Mouse (Mus musculus) myocyte (in vitro differentiated cells): ENCODE measurements around the gene Rbm20.

Experiments
- E2F4 ChIP-seq: IDR thresholded peaks from one replicate; pipeline ENCODE4 v1.6.1; 2011; ENCODE audit warnings: mild to moderate bottlenecking, control low read depth, moderate library complexity; ENCODE audit not compliant: insufficient read depth
- MAX ChIP-seq: IDR thresholded peaks from one replicate; pipeline ENCODE4 v1.6.1; 2011; ENCODE audit warnings: low read depth, mild to moderate bottlenecking, control low read depth
- MYOD1 ChIP-seq, 3 experiments: IDR thresholded peaks; one replicate each; pipeline ENCODE4 v1.6.1; 2011; ENCODE audit warnings: control low read depth in 2 of 3, low read depth in 2 of 3, mild to moderate bottlenecking in 2 of 3, moderate library complexity in 1 of 3; ENCODE audit not compliant: insufficient read length in 2 of 3, control insufficient read depth in 1 of 3
- MYOG ChIP-seq, 3 experiments: IDR thresholded peaks; one replicate each; pipeline ENCODE4 v1.6.1; 2011; ENCODE audit warnings: control low read depth in 2 of 3, low read depth in 2 of 3, mild to moderate bottlenecking in 2 of 3; ENCODE audit not compliant: insufficient read length in 2 of 3, control insufficient read depth in 1 of 3, insufficient read depth in 1 of 3
- POLR2A ChIP-seq: IDR thresholded peaks from one replicate; pipeline ENCODE4 v1.6.1; 2011; ENCODE audit warnings: low read depth, mild to moderate bottlenecking, control low read depth, moderate library complexity; ENCODE audit not compliant: insufficient read length
- POLR2AphosphoS2 ChIP-seq: IDR thresholded peaks from one replicate; pipeline ENCODE4 v1.6.1; 2011; ENCODE audit warnings: low read depth, control low read depth; ENCODE audit not compliant: insufficient read length
- SRF ChIP-seq: IDR thresholded peaks from one replicate; pipeline ENCODE4 v1.6.1; 2011; ENCODE audit warnings: low read depth; ENCODE audit not compliant: control insufficient read depth, insufficient read length
- TCF12 ChIP-seq: IDR thresholded peaks from one replicate; pipeline ENCODE4 v1.6.1; 2011; ENCODE audit warnings: mild to moderate bottlenecking, control low read depth; ENCODE audit not compliant: poor library complexity, insufficient read depth, severe bottlenecking
- USF1 ChIP-seq: IDR thresholded peaks from one replicate; pipeline ENCODE4 v1.6.1; 2011; ENCODE audit warnings: low read depth, mild to moderate bottlenecking, control low read depth, moderate library complexity

- no peak for TF ChIP-seq USF1
- TF ChIP-seq MAX = no peak
- TF ChIP-seq POLR2A = no peak
- no peak for TF ChIP-seq MYOG (IDR thresholded peaks at IDR 0.05; ENCODE audit: control insufficient read depth in 1 of 3, insufficient read depth in 1 of 3, insufficient read length in 2 of 3, low read depth in 2 of 3)
- no peak for TF ChIP-seq MYOD1 (IDR thresholded peaks at IDR 0.05; ENCODE audit: control insufficient read depth in 1 of 3, insufficient read length in 2 of 3, low read depth in 2 of 3)
- no peak for TF ChIP-seq TCF12
- no peak for TF ChIP-seq POLR2AphosphoS2
- no peak for TF ChIP-seq E2F4
- TF ChIP-seq SRF = no peak
These were observed 20.4 kb downstream of the Rbm20 start for GRCm38 (mm10) chr19:53697376-53698126.
